Mouse (Mus musculus) forebrain, embryonic 14.5 days (tissue): Measurements from ENCODE around the gene Rhox1. TPM values are rescaled to one million over a fixed set of nuclear protein-coding genes. Genes with fewer than 3 reads are reported as not detected.
"Not testable (repeated sequence)": the region's sequence is repeated elsewhere in the genome, so short reads cannot be mapped to it uniquely, and the experiment has no call there.

ENCODE experiments used
- ATAC-seq: fragments of 200-750 bp; cut with Nextera tagmentation; 2 replicates; pipeline ENCODE4 v1.8.0; 2017; ENCODE audit warnings: mild to moderate bottlenecking, moderate library complexity
- DNase-seq: peaks from one replicate; pipeline ENCODE4 v3.0.0-alpha.2; 2015; ENCODE audit warnings: low spot score
- H3K27ac ChIP-seq: fragments of 300-500 bp; sonication (generic); 2 replicates; pipeline ENCODE4 v1.5.1; 2014; ENCODE audit warnings: low read depth, mild to moderate bottlenecking, control low read depth, low read length, moderate library complexity
- H3K27me3 ChIP-seq: fragments of 300-500 bp; sonication (generic); replicated peaks from 2 replicates; pipeline ENCODE4 v1.6.1; 2014; ENCODE audit warnings: low read length, control low read depth, mixed read lengths; ENCODE audit not compliant: control insufficient read depth, insufficient read depth
- H3K36me3 ChIP-seq: fragments of 300-500 bp; sonication (generic); 2 replicates; pipeline ENCODE4 v1.6.1; 2014; ENCODE audit warnings: low read length, control low read depth; ENCODE audit not compliant: control insufficient read depth, insufficient read depth
- H3K4me1 ChIP-seq: fragments of 300-500 bp; sonication (generic); 2 replicates; pipeline ENCODE4 v1.6.1; 2014; ENCODE audit warnings: antibody characterized with exemption, low read length, control low read depth; ENCODE audit not compliant: control insufficient read depth, insufficient read depth
- H3K4me2 ChIP-seq: fragments of 300-500 bp; sonication (generic); 2 replicates; pipeline ENCODE4 v1.6.1; 2014; ENCODE audit warnings: mild to moderate bottlenecking, control low read depth, low read length
- H3K4me3 ChIP-seq: fragments of 300-500 bp; sonication (generic); 2 replicates; pipeline ENCODE4 v1.5.1; 2014; ENCODE audit warnings: low read depth, low read length, control low read depth
- H3K9ac ChIP-seq: fragments of 300-500 bp; sonication (generic); 2 replicates; pipeline ENCODE4 v1.6.1; 2014; ENCODE audit warnings: mild to moderate bottlenecking, low read length, control low read depth, moderate library complexity
- H3K9me3 ChIP-seq: fragments of 300-500 bp; sonication (generic); replicated peaks from 2 replicates; pipeline ENCODE4 v1.6.1; 2016; ENCODE audit warnings: low read length, control low read depth, mixed read lengths; ENCODE audit not compliant: control insufficient read depth
- WGBS: fragments of 180-500 bp; shearing (Covaris S2); extraction: QIAGEN DNeasy Blood & Tissue Kit; methylation state at CpG from one replicate; pipeline ENCODE4 v1.1.7; 2014; 5-methylcytosine and 5-hydroxymethylcytosine counted together
- polyA plus RNA-seq: library from polyadenylated mRNA; unstranded; fragments of >200 nt; fragmentation: Nextera tagmentation; extraction: Ambion mirVana; gene quantifications from 2 replicates; pipeline ENCODE4 v1.2.1, GENCODE M21; 2014

Gene Rhox1
- polyA plus RNA-seq, 1 experiment from 2014 or later, result not detected

GRCm38 (mm10) chrX:37190755-37191104, 31.3 kb downstream of the Rhox1 start:
- H3K4me2 ChIP-seq, result peak overlapping the region; percentile 49
- peak overlapping the region; percentile 63 for H3K9ac ChIP-seq
- no peaks in the 10 kb centered on the region for H3K9me3 ChIP-seq
- no peaks in the 10 kb centered on the region for H3K27me3 ChIP-seq
- H3K4me1 ChIP-seq, result no peaks in the 10 kb centered on the region
- peak overlapping the region; percentile 46 for H3K4me3 ChIP-seq
- 41% methylated on average over 20 of the region's 20 CpGs for WGBS
- DNase-seq, result no peak
- ATAC-seq, result no peak; the same call in 1 of the 2 replicates
- H3K27ac ChIP-seq, result no peak overlapping the region
- H3K36me3 ChIP-seq, result 0 out of 2 replicates have a peak, but pooled peaks cover 2% of the 10 kb centered on the region

DNA sequence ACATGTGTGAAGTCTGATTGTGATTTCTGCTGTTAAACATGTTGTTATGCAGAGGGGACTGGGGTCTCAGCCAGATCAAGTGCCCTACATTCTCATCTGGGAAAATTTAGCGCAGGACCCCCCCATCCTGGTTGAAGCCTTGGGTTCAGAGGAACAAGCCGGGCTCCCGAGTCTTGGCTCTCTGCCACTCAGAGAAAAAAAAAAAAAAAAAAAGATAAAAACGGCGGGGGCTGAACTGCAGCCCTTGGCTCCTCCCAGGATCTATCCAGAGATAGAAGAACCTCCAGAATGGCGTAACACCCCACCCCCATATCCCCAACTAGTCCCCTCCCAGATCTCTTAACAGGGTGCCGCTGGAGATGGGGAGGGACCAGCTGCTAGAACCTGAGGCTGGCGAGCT, 37.7 kb downstream of the Rhox1 start:
- H3K27me3 ChIP-seq, ATAC-seq, H3K36me3 ChIP-seq, DNase-seq, H3K4me3 ChIP-seq, H3K4me1 ChIP-seq, H3K9ac ChIP-seq, H3K9me3 ChIP-seq, H3K27ac ChIP-seq, H3K4me2 ChIP-seq: not testable (repeated sequence)
- WGBS, result 64% methylated on average over 6 of the region's 8 CpGs

DNA sequence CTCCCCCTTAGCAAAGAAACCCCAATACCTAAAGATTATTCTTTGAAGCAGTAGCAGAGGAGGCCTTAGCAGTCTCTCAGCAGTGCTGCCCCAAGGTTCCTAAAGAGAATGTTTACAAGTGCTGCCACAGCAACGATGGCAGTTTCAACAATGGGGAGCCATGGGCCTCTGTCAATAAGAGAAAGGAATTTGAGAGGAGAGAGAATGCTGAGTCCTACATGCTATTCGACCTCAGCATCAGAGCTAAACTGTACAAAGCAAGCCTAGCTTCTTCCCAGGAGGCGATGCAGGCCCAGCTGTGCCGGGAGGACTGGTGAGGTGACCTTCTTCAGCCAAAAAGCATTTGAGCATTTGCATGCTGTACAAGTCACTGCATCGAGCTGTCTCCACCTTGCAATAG, 53.3 kb downstream of the Rhox1 start, which contains the start of gene Akap14:
Akap14 (minus strand) TSS at position 101 of the 400 bp plus-strand sequence.
- H3K27ac ChIP-seq, result no peak within 1 kb of the TSS
- DNase-seq (no peak), ATAC-seq (no peak)
- H3K27me3 ChIP-seq, result no peaks in the 10 kb centered on the region
- H3K9me3 ChIP-seq, result no peaks in the 10 kb centered on the region
- no peaks in the 10 kb centered on the region for H3K36me3 ChIP-seq
- no peaks in the 10 kb centered on the region for H3K4me1 ChIP-seq
- no peak within 1 kb of the TSS for H3K4me2 ChIP-seq
- WGBS, result 53% methylated on average over 5 of the region's 5 CpGs
- H3K4me3 ChIP-seq, result no peak within 1 kb of the TSS
- no peak within 1 kb of the TSS for H3K9ac ChIP-seq

- 48% methylated on average over 3 of the region's 3 CpGs for WGBS
- Histone ChIP-seq H3K9ac (no peak overlapping the region), H3K27me3 (no peaks in the 10 kb centered on the region), H3K4me2 (no peak overlapping the region), H3K36me3 (no peaks in the 10 kb centered on the region), H3K4me3 (no peak overlapping the region), H3K4me1 (no peaks in the 10 kb centered on the region), H3K9me3 (no peaks in the 10 kb centered on the region), H3K27ac (no peak overlapping the region)
- DNase-seq (peak; percentile 58), ATAC-seq (no peak)
Observed at GRCm38 (mm10) chrX:37167085-37167484, 55.0 kb downstream of the Rhox1 start.

Other genes with a start within 250 kb of the Rhox1 start
- 49.3 and 60.5 TPM in 2 replicates for gene Sept6, start 230.5 kb downstream of the Rhox1 start, polyA plus RNA-seq
- gene Sowahd, start 173.4 kb downstream of the Rhox1 start, polyA plus RNA-seq, result not detected in 2 replicates
- 316 and 433 TPM in 2 replicates for gene Rpl39, start 136.9 kb downstream of the Rhox1 start, polyA plus RNA-seq
- gene Upf3b, start 111.9 kb downstream of the Rhox1 start, polyA plus RNA-seq, result 20.2 and 20.7 TPM in 2 replicates
- 13.6 and 17.1 TPM in 2 replicates for gene Nkap, start 95.5 kb downstream of the Rhox1 start, polyA plus RNA-seq
- gene Akap14, start 53.4 kb downstream of the Rhox1 start, polyA plus RNA-seq, result 0.36 TPM in 1 of 2 replicates, not detected in the other
- 485 and 642 TPM in 2 replicates for gene Ndufa1, start 31.1 kb downstream of the Rhox1 start, polyA plus RNA-seq
- gene Rnf113a1, start 31.0 kb downstream of the Rhox1 start, polyA plus RNA-seq, result 13.9 and 15.3 TPM in 2 replicates
- gene Gm9, start 11.2 kb downstream of the Rhox1 start, polyA plus RNA-seq, result not detected in 2 replicates
- not detected in 2 replicates for gene Rhox2a, start 22.7 kb upstream of the Rhox1 start, polyA plus RNA-seq
- gene Rhox3a, start 27.7 kb upstream of the Rhox1 start, polyA plus RNA-seq, result not detected in 2 replicates
- gene Rhox4a, start 43.1 kb upstream of the Rhox1 start, polyA plus RNA-seq, result not detected in 2 replicates
- not detected in 2 replicates for gene Rhox3a2, start 157.8 kb upstream of the Rhox1 start, polyA plus RNA-seq
- gene Rhox4a2, start 168.6 kb upstream of the Rhox1 start, polyA plus RNA-seq, result not detected in 2 replicates
- not detected in 2 replicates for gene Rhox2b, start 189.8 kb upstream of the Rhox1 start, polyA plus RNA-seq
- gene Rhox4b, start 210.2 kb upstream of the Rhox1 start, polyA plus RNA-seq, result not detected in 2 replicates
- not detected in 2 replicates for gene Rhox2c, start 231.4 kb upstream of the Rhox1 start, polyA plus RNA-seq
- gene Rhox3c, start 236.3 kb upstream of the Rhox1 start, polyA plus RNA-seq, result not detected in 2 replicates